Mouse (Mus musculus): Measurements from ENCODE around the gene Ndufaf7. TPM values are rescaled to one million over a fixed set of nuclear protein-coding genes. Genes with fewer than 3 reads are reported as not detected.

Ndufaf7 gene
- polyA plus RNA-seq, 1 experiment from 2014 or later: 66.3 TPM

DNA sequence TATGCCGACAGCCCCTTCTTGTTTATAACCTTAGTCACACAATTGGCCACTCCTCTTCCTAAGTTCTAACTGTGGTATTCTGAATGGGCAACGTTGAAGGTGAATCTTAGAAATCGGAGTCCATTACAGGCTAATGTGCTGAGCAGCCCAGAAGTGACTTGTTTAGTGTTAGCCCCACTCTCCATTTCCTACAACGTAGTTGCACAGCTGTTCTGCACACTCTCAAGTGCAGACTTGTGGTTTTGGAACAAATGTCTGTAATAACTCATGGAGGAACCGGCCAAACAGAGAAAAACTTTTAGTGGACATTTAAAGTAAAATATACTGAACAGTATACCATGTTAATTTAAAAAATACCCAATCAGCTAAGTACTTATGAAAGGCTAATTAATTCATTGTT, 15.1 kb downstream of the Ndufaf7 start:
- Histone ChIP-seq H3K36me3 (ENCODE audit: insufficient read depth, low read length) (peaks cover 33% of the 10 kb centered on the region), H3K4me2 (replicated peaks; ENCODE audit: low read depth, low read length) (no peak overlapping the region), H3K27ac (ENCODE audit: low read length) (no peak overlapping the region), H3K4me3 (ENCODE audit: low read length) (no peak overlapping the region), H3K4me1 (ENCODE audit: insufficient read depth, low read length) (no peaks in the 10 kb centered on the region), H3K9ac (replicated peaks; ENCODE audit: low read length) (no peak overlapping the region), H3K27me3 (ENCODE audit: insufficient read depth, low read length) (no peaks in the 10 kb centered on the region), H3K9me3 (ENCODE audit: low read length) (no peaks in the 10 kb centered on the region)
- 90% methylated on average over 5 of the region's 5 CpGs for WGBS
- no peak for ATAC-seq (ENCODE audit: low FRiP score, low TSS enrichment)

DNA sequence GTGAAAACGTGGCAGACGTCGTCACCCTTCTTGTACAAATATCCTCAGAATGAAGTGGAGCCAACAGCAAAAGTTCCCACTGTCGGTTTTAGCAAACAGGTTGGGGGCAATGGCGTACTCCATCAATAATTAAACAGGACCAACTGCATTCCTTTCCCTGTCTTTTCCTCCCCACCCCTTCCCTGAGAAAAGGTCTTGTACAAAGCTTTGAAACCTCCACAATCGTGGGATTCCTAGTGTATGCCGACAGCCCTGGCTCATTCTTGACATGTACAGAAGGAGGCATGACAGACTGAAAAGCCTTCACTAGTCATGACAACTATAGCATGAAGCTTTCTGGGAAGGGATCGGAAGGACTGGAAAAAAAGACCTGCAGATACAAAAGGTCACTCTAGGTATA, 16.3 kb downstream of the Ndufaf7 start:
- WGBS: 73% methylated on average over 8 of the region's 8 CpGs
- H3K27ac ChIP-seq (ENCODE audit: low read length): no peak overlapping the region; the same call in 1 of the 2 replicates
- H3K4me3 ChIP-seq (ENCODE audit: low read length): no peak overlapping the region
- H3K4me2 ChIP-seq (replicated peaks; ENCODE audit: low read depth, low read length): no peak overlapping the region
- no peak overlapping the region for H3K9ac ChIP-seq (replicated peaks; ENCODE audit: low read length)
- H3K27me3 ChIP-seq (ENCODE audit: insufficient read depth, low read length): no peaks in the 10 kb centered on the region
- H3K36me3 ChIP-seq (ENCODE audit: insufficient read depth, low read length): peaks cover 38% of the 10 kb centered on the region
- H3K4me1 ChIP-seq (ENCODE audit: insufficient read depth, low read length): no peaks in the 10 kb centered on the region
- H3K9me3 ChIP-seq (ENCODE audit: low read length): no peaks in the 10 kb centered on the region
- no peak for ATAC-seq (ENCODE audit: low FRiP score, low TSS enrichment)

GRCm38 (mm10) chr17:78959473-78959872, 22.5 kb downstream of the Ndufaf7 start:
- H3K9me3 ChIP-seq (ENCODE audit: low read length): no peaks in the 10 kb centered on the region
- H3K4me2 ChIP-seq (replicated peaks; ENCODE audit: low read depth, low read length): no peak overlapping the region
- H3K4me3 ChIP-seq (ENCODE audit: low read length): no peak overlapping the region
- no peak overlapping the region for H3K27ac ChIP-seq (ENCODE audit: low read length)
- 74% methylated on average over 6 of the region's 6 CpGs for WGBS
- H3K27me3 ChIP-seq (ENCODE audit: insufficient read depth, low read length): no peaks in the 10 kb centered on the region
- H3K36me3 ChIP-seq (ENCODE audit: insufficient read depth, low read length): peaks cover 50% of the 10 kb centered on the region
- no peaks in the 10 kb centered on the region for H3K4me1 ChIP-seq (ENCODE audit: insufficient read depth, low read length)
- ATAC-seq (ENCODE audit: low FRiP score, low TSS enrichment): no peak
- no peak overlapping the region for H3K9ac ChIP-seq (replicated peaks; ENCODE audit: low read length)

- H3K9me3 ChIP-seq (ENCODE audit: low read length): no peaks in the 10 kb centered on the region
- no peak for ATAC-seq (ENCODE audit: low FRiP score, low TSS enrichment)
- 81% methylated on average over 1 of the region's 1 CpGs for WGBS
- H3K36me3 ChIP-seq (ENCODE audit: insufficient read depth, low read length): peaks cover 37% of the 10 kb centered on the region
- H3K4me2 ChIP-seq (replicated peaks; ENCODE audit: low read depth, low read length): no peak overlapping the region
- no peak overlapping the region for H3K9ac ChIP-seq (replicated peaks; ENCODE audit: low read length)
- no peaks in the 10 kb centered on the region for H3K4me1 ChIP-seq (ENCODE audit: insufficient read depth, low read length)
- H3K4me3 ChIP-seq (ENCODE audit: low read length): no peak overlapping the region
- no peak overlapping the region for H3K27ac ChIP-seq (ENCODE audit: low read length)
- no peaks in the 10 kb centered on the region for H3K27me3 ChIP-seq (ENCODE audit: insufficient read depth, low read length)
Measured at GRCm38 (mm10) chr17:78964387-78964786, 27.5 kb downstream of the Ndufaf7 start.

DNA sequence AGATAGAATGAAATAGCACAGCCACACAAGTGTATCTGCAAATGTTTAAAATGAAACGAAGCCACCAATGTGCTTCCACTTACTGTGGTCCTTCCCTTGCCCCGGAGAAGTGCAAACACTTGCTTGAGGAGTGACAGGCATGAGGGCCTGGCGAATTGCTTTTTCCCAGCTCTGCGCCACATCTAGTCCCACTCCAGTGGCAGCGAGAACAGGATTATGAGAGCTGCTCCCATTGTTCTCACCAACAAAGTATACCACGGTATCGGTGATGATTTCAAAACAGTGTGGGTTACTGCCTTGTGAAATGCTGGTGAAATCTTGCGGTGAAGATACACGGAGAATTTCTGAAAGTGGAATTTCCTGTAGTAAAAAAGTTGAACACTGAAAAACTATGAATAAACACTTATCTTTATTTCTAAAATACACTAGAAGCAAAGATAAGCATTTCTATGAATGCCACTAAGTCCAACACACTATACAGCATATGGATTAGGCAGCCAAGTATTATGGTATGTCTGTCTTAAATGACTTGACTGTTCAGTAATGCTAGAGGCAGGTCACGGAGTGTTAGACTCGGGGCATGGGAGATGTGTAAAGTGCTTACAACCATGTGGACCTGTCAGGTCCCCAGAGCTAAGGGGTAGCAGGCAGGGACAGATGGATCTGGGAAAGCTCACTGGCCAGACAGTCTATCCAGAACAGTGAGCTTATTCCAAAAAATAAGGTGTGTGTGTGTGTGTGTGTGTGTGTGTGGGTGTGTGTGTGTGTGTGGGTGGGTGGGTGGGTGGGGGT, 29.4 kb downstream of the Ndufaf7 start:
- no peak overlapping the region for H3K4me2 ChIP-seq (replicated peaks; ENCODE audit: low read depth, low read length)
- peaks cover 28% of the 10 kb centered on the region for H3K36me3 ChIP-seq (ENCODE audit: insufficient read depth, low read length)
- H3K27me3 ChIP-seq (ENCODE audit: insufficient read depth, low read length): no peaks in the 10 kb centered on the region
- H3K9ac ChIP-seq (replicated peaks; ENCODE audit: low read length): no peak overlapping the region
- WGBS: 93% methylated on average over 11 of the region's 11 CpGs
- no peaks in the 10 kb centered on the region for H3K4me1 ChIP-seq (ENCODE audit: insufficient read depth, low read length)
- H3K9me3 ChIP-seq (ENCODE audit: low read length): no peaks in the 10 kb centered on the region
- H3K4me3 ChIP-seq (ENCODE audit: low read length): no peak overlapping the region
- ATAC-seq (ENCODE audit: low FRiP score, low TSS enrichment): no peak
- H3K27ac ChIP-seq (ENCODE audit: low read length): no peak overlapping the region

DNA sequence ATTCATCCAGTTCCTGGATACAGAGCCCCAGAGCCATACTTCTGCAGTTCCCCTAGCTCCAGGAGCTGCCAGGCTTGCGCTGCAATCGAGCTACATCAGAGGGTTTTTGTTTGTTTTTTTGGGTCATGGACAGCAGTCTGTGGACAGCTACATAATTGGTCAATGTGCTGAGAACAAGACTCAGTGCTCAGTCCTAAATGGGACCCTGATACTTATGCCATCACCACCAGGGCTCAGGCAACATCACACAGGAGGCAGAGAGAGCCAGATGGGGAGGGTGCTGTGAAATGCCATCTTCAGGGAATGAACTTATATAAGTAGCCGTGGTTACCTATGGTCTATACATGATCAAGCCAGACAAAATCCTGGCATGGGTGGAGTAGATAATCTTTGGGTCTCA, 31.6 kb downstream of the Ndufaf7 start:
- no peak overlapping the region for H3K9ac ChIP-seq (replicated peaks; ENCODE audit: low read length)
- H3K36me3 ChIP-seq (ENCODE audit: insufficient read depth, low read length): peaks cover 25% of the 10 kb centered on the region; the same call in 1 of the 2 replicates

DNA sequence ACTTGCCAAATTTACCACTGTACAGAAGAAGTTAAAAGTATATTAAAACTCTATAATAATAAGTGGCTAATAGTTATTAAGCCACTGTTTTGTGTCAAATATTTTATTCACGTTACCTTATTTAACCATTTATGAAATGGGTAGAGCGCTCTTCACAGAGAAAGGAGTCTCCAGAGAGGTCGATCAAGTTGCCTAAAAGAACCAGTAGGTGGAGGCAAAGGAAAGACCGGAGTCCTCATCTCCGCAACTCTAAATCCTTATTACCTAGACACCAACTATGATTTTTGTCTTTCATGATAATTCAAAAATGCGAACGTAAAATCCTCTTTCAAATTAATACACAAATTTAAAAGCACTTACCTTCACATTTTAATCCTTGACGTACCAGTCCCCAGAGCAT, 46.2 kb downstream of the Ndufaf7 start:
- H3K4me1 ChIP-seq (ENCODE audit: insufficient read depth, low read length): 0 out of 2 replicates have a peak, but pooled peaks cover 3% of the 10 kb centered on the region
- no peak overlapping the region for H3K9ac ChIP-seq (replicated peaks; ENCODE audit: low read length)
- no peaks in the 10 kb centered on the region for H3K9me3 ChIP-seq (ENCODE audit: low read length)
- no peak for ATAC-seq (ENCODE audit: low FRiP score, low TSS enrichment)
- WGBS: 95% methylated on average over 8 of the region's 8 CpGs
- no peak overlapping the region for H3K27ac ChIP-seq (ENCODE audit: low read length)
- H3K27me3 ChIP-seq (ENCODE audit: insufficient read depth, low read length): no peaks in the 10 kb centered on the region
- H3K4me2 ChIP-seq (replicated peaks; ENCODE audit: low read depth, low read length): no peak overlapping the region
- H3K36me3 ChIP-seq (ENCODE audit: insufficient read depth, low read length): peaks cover 22% of the 10 kb centered on the region
- no peak overlapping the region for H3K4me3 ChIP-seq (ENCODE audit: low read length)

More for the DNA sequence above, 31.6 kb downstream of the Ndufaf7 start:
- H3K4me2 ChIP-seq (replicated peaks; ENCODE audit: low read depth, low read length): no peak overlapping the region
- whole genome bisulfite sequencing: 86% methylated on average over 3 of the region's 3 CpGs
- no peaks in the 10 kb centered on the region for H3K27me3 ChIP-seq (ENCODE audit: insufficient read depth, low read length)
- H3K9me3 ChIP-seq (ENCODE audit: low read length): no peaks in the 10 kb centered on the region
- ATAC-seq (ENCODE audit: low FRiP score, low TSS enrichment): no peak
- H3K4me3 ChIP-seq (ENCODE audit: low read length): no peak overlapping the region
- no peak overlapping the region for H3K27ac ChIP-seq (ENCODE audit: low read length)
- H3K4me1 ChIP-seq (ENCODE audit: insufficient read depth, low read length): no peaks in the 10 kb centered on the region

GRCm38 (mm10) chr17:78983736-78984135, 46.8 kb downstream of the Ndufaf7 start:
- no peak overlapping the region for H3K27ac ChIP-seq (ENCODE audit: low read length)
- ATAC-seq (ENCODE audit: low FRiP score, low TSS enrichment): no peak

DNA sequence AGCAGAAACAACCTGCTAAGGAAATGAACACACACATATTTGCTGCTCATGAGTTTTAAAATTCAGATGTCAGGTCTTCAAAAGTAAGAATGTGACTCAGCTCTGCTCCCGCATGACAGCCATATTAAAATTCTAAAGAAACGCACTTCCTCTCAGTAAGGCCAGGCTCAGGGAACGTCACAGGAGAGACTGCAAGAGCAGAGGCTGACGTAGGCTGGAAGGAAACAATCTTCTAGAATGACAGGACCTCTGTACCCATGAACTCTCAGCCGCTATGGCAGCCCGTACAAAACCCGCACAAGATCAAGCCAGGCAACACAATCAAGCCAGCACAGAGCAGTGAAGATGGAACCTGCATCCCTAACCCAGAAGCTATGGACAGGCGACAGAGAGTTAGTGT, 52.1 kb downstream of the Ndufaf7 start:
- no peak overlapping the region for H3K4me2 ChIP-seq (replicated peaks; ENCODE audit: low read depth, low read length)
- ATAC-seq (ENCODE audit: low FRiP score, low TSS enrichment): 0 out of 2 replicates have a peak, but pooled peaks have one; percentile 23
- no peak overlapping the region for H3K4me3 ChIP-seq (ENCODE audit: low read length)
- WGBS: 56% methylated on average over 8 of the region's 8 CpGs
- H3K36me3 ChIP-seq (ENCODE audit: insufficient read depth, low read length): no peaks in the 10 kb centered on the region
- H3K9me3 ChIP-seq (ENCODE audit: low read length): no peaks in the 10 kb centered on the region
- H3K4me1 ChIP-seq (ENCODE audit: insufficient read depth, low read length): peaks cover 3% of the 10 kb centered on the region; the same call in 1 of the 2 replicates
- H3K27me3 ChIP-seq (ENCODE audit: insufficient read depth, low read length): no peaks in the 10 kb centered on the region
- H3K9ac ChIP-seq (replicated peaks; ENCODE audit: low read length): no peak overlapping the region
- H3K27ac ChIP-seq (ENCODE audit: low read length): no peak overlapping the region

More at GRCm38 (mm10) chr17:78983736-78984135, 46.8 kb downstream of the Ndufaf7 start:
- Histone ChIP-seq H3K36me3 (ENCODE audit: insufficient read depth, low read length) (peaks cover 22% of the 10 kb centered on the region), H3K4me1 (ENCODE audit: insufficient read depth, low read length) (0 out of 2 replicates have a peak, but pooled peaks cover 3% of the 10 kb centered on the region), H3K4me3 (ENCODE audit: low read length) (no peak overlapping the region), H3K9me3 (ENCODE audit: low read length) (no peaks in the 10 kb centered on the region), H3K27me3 (ENCODE audit: insufficient read depth, low read length) (no peaks in the 10 kb centered on the region), H3K9ac (replicated peaks; ENCODE audit: low read length) (no peak overlapping the region), H3K4me2 (replicated peaks; ENCODE audit: low read depth, low read length) (no peak overlapping the region)
- WGBS: 82% methylated on average over 3 of the region's 3 CpGs

- WGBS: 97% methylated on average over 2 of the region's 2 CpGs
- no peak for ATAC-seq (ENCODE audit: low FRiP score, low TSS enrichment)
Measured at GRCm38 (mm10) chr17:78991549-78991948, 54.6 kb downstream of the Ndufaf7 start.

More at GRCm38 (mm10) chr17:78991549-78991948, 54.6 kb downstream of the Ndufaf7 start:
- Histone ChIP-seq H3K4me3 (ENCODE audit: low read length) (no peak overlapping the region), H3K27ac (ENCODE audit: low read length) (no peak overlapping the region), H3K9ac (replicated peaks; ENCODE audit: low read length) (no peak overlapping the region), H3K4me1 (ENCODE audit: insufficient read depth, low read length) (peaks cover 10% of the 10 kb centered on the region; the same call in 1 of the 2 replicates), H3K36me3 (ENCODE audit: insufficient read depth, low read length) (no peaks in the 10 kb centered on the region), H3K4me2 (replicated peaks; ENCODE audit: low read depth, low read length) (no peak overlapping the region), H3K9me3 (ENCODE audit: low read length) (no peaks in the 10 kb centered on the region), H3K27me3 (ENCODE audit: insufficient read depth, low read length) (no peaks in the 10 kb centered on the region)

Data from kidney, embryonic 16.5 days (tissue).